Mouse (Mus musculus) liver, embryonic 14.5 days (tissue): ENCODE results near the gene Fez1.

ENCODE experiments used
- CTCF ChIP-seq: IDR thresholded peaks from 2 replicates; pipeline ENCODE4 v1.5.1; 2016; ENCODE audit warnings: antibody characterized with exemption, low read depth, control low read depth
- EP300 ChIP-seq: IDR thresholded peaks from 2 replicates; pipeline ENCODE4 v1.6.1; 2016; ENCODE audit warnings: antibody characterized with exemption, low read depth

- no peak for TF ChIP-seq CTCF
- no peak for TF ChIP-seq EP300
Measured at GRCm38 (mm10) chr9:36870263-36870662, 48.6 kb downstream of the Fez1 start.
